Mouse (Mus musculus) CH12.LX (cell line): Measurements from ENCODE around the gene Sod3. TPM values are rescaled to one million over a fixed set of nuclear protein-coding genes. Genes with fewer than 3 reads are reported as not detected.
A peak's percentile ranks its signal among the peaks of the same experiment; 100 is the strongest.

ENCODE experiments used
- DNase-seq: peaks from one replicate; pipeline ENCODE4 v3.0.0-alpha.2; 2013; ENCODE audit errors: extremely low read depth
- H3K27ac ChIP-seq: 2 replicates; pipeline ENCODE4 v1.5.1; 2012; ENCODE audit warnings: low read depth, mild to moderate bottlenecking, control low read depth, moderate library complexity; ENCODE audit not compliant: insufficient read depth
- H3K27me3 ChIP-seq: replicated peaks from 2 replicates; pipeline ENCODE3; 2012; ENCODE audit warnings: inconsistent platforms
- H3K36me3 ChIP-seq, 2 experiments: replicated peaks in 1 of 2; 2 replicates each; pipeline versions ENCODE3 to v1.6.1; 2012; ENCODE audit warnings: inconsistent platforms in 1 of 2, low read length in 1 of 2, mild to moderate bottlenecking in 1 of 2, mixed read lengths in 1 of 2, moderate library complexity in 1 of 2; ENCODE audit not compliant: control insufficient read depth in 1 of 2, insufficient read depth in 1 of 2
- H3K4me1 ChIP-seq, 2 experiments: 2 replicates each; pipeline ENCODE4 v1.6.1; 2012; ENCODE audit warnings: inconsistent platforms in 1 of 2, moderate library complexity in 1 of 2; ENCODE audit not compliant: insufficient read depth in 2 of 2, control insufficient read depth in 1 of 2
- H3K4me2 ChIP-seq: 2 replicates; pipeline ENCODE4 v1.6.1; 2012; ENCODE audit warnings: low read depth, mild to moderate bottlenecking, control low read depth; ENCODE audit not compliant: poor library complexity, insufficient read depth, severe bottlenecking
- H3K4me3 ChIP-seq, 3 experiments: fragments of 150-350 bp in 1 of 3; sonication (generic) in 1 of 3; replicated peaks in 1 of 3; 2 replicates each; pipeline versions ENCODE3 to v1.5.1; 2011 to 2012; ENCODE audit warnings: low read depth in 2 of 3, low read length in 2 of 3, mild to moderate bottlenecking in 2 of 3, moderate library complexity in 2 of 3, control low read depth in 1 of 3, improper control_type of control experiment in 1 of 3, inconsistent platforms in 1 of 3, mixed read lengths in 1 of 3; ENCODE audit not compliant: poor library complexity in 1 of 3
- H3K79me2 ChIP-seq: replicated peaks from 2 replicates; pipeline ENCODE4 v1.6.1; 2012; ENCODE audit warnings: mild to moderate bottlenecking, moderate library complexity; ENCODE audit not compliant: control insufficient read depth, poor library complexity, insufficient read depth, severe bottlenecking; ENCODE audit errors: extremely low read depth
- H3K9ac ChIP-seq: 2 replicates; pipeline ENCODE4 v1.6.1; 2012; ENCODE audit warnings: low read depth, mild to moderate bottlenecking, control low read depth, moderate library complexity; ENCODE audit not compliant: insufficient read depth
- H3K9me3 ChIP-seq: replicated peaks from 2 replicates; pipeline ENCODE3; 2012; ENCODE audit warnings: low read length, inconsistent platforms, mixed read lengths
- CHD2 ChIP-seq: IDR thresholded peaks from 2 replicates; pipeline ENCODE4 v1.6.1; 2011; ENCODE audit warnings: low read length, improper control_type of control experiment
- CTCF ChIP-seq, 2 experiments: IDR thresholded peaks in 1 of 2; conservative IDR thresholded peaks in 1 of 2; 2 replicates each; pipeline ENCODE4 v1.5.1; 2011 to 2012; ENCODE audit warnings: low read depth in 2 of 2, low read length in 2 of 2, improper control_type of control experiment in 1 of 2, inconsistent platforms in 1 of 2, mild to moderate bottlenecking in 1 of 2, moderate library complexity in 1 of 2
- ELF1 ChIP-seq: IDR thresholded peaks from 2 replicates; pipeline ENCODE4 v1.6.1; 2014; ENCODE audit warnings: low read depth, mild to moderate bottlenecking, inconsistent platforms, low read length, improper control_type of control experiment
- EP300 ChIP-seq: IDR thresholded peaks from 2 replicates; pipeline ENCODE4 v1.6.1; 2011; ENCODE audit warnings: low read length, improper control_type of control experiment
- JUN ChIP-seq: IDR thresholded peaks from 2 replicates; pipeline ENCODE4 v1.6.1; 2011; ENCODE audit warnings: low read depth, mild to moderate bottlenecking, low read length, improper control_type of control experiment, moderate library complexity; ENCODE audit not compliant: insufficient read depth
- MAX ChIP-seq: IDR thresholded peaks from 2 replicates; pipeline ENCODE4 v1.6.1; 2011; ENCODE audit warnings: low read length, improper control_type of control experiment
- NRF1 ChIP-seq: IDR thresholded peaks from 2 replicates; pipeline ENCODE4 v1.6.1; 2014; ENCODE audit warnings: low read depth, mild to moderate bottlenecking, inconsistent platforms, low read length, improper control_type of control experiment, moderate library complexity
- PAX5 ChIP-seq: IDR thresholded peaks from 2 replicates; pipeline ENCODE4 v1.6.1; 2012; ENCODE audit warnings: low read length, inconsistent platforms, mixed read lengths
- POLR2AphosphoS2 ChIP-seq: IDR thresholded peaks from 2 replicates; pipeline ENCODE4 v1.6.1; 2011; ENCODE audit warnings: low read depth, low read length, improper control_type of control experiment
- SIN3A ChIP-seq: IDR thresholded peaks from 2 replicates; pipeline ENCODE4 v1.6.1; 2012; ENCODE audit warnings: low read length, improper control_type of control experiment, inconsistent platforms
- SMC3 ChIP-seq: IDR thresholded peaks from 2 replicates; pipeline ENCODE4 v1.6.1; 2011; ENCODE audit warnings: low read depth, low read length, improper control_type of control experiment
- TBP ChIP-seq: conservative IDR thresholded peaks from 2 replicates; pipeline ENCODE4 v1.6.1; 2011; ENCODE audit warnings: low read depth, low read length, improper control_type of control experiment
- TCF12 ChIP-seq: IDR thresholded peaks from 2 replicates; pipeline ENCODE4 v1.6.1; 2014; ENCODE audit warnings: low read depth, mild to moderate bottlenecking, inconsistent platforms, low read length, improper control_type of control experiment
- UBTF ChIP-seq: IDR thresholded peaks from 2 replicates; pipeline ENCODE4 v1.6.1; 2012; ENCODE audit warnings: low read depth, mild to moderate bottlenecking, inconsistent platforms, low read length, improper control_type of control experiment, moderate library complexity
- USF1 ChIP-seq: IDR thresholded peaks from 2 replicates; pipeline ENCODE4 v1.6.1; 2014; ENCODE audit warnings: low read depth, mild to moderate bottlenecking, inconsistent platforms, low read length, improper control_type of control experiment
- USF2 ChIP-seq: conservative IDR thresholded peaks from 2 replicates; pipeline ENCODE4 v1.6.1; 2011; ENCODE audit warnings: low read depth, low read length, improper control_type of control experiment
- ZNF384 ChIP-seq: IDR thresholded peaks from 2 replicates; pipeline ENCODE4 v1.6.1; 2012; ENCODE audit warnings: low read depth, low read length, improper control_type of control experiment, inconsistent platforms
- dilution Hi-C: fragments of 300-500 bp; cut with MboI; formaldehyde crosslinking; loops from 2 replicates; pipeline ENCODE4 v1.14.3; 2020; ENCODE audit warnings: low sequenced_read_pairs; ENCODE audit not compliant: extremely low pct_unique_long_range_greater_than_20kb, extremely low pct_ligation_motif_present
- in situ Hi-C: fragments of 300-500 bp; cut with MboI; formaldehyde crosslinking; loops from 3 replicates; pipeline ENCODE4 v1.14.3; 2019; ENCODE audit warnings: low sequenced_read_pairs, low pct_ligation_motif_present, low pct_unique_long_range_greater_than_20kb, mixed read lengths
- polyA plus RNA-seq: library from polyadenylated mRNA; unstranded; fragments of >175 nt; gene quantifications from 2 replicates; pipeline ENCODE4 v1.2.1, GENCODE M21; 2012; ENCODE audit warnings: low read depth; ENCODE audit not compliant: insufficient read length
- total RNA-seq, 2 experiments: library from RNA; depleted of rRNA; stranded (reverse); fragments of 300-350 nt in 1 of 2; fragments of >200 nt in 1 of 2; gene quantifications; 2 replicates each; pipeline ENCODE4 v1.2.3; 2012 to 2014

Gene Sod3
- total and polyA plus RNA-seq, 3 experiments = not detected

GRCm38 (mm10) chr5:52410197-52410596 lies 46.6 kb downstream of the Sod3 start:
- no peak overlapping the region for H3K27ac ChIP-seq
- dilution Hi-C loops (no loop called here), in situ Hi-C loops (no loop called here)
- H3K36me3 ChIP-seq = no peaks in the 10 kb centered on the region
- H3K4me3 ChIP-seq = no peak overlapping the region
- H3K9ac ChIP-seq = no peak overlapping the region
- H3K79me2 ChIP-seq = no peaks in the 10 kb centered on the region
- H3K9me3 ChIP-seq = peaks cover 4% of the 10 kb centered on the region
- H3K4me2 ChIP-seq = no peak overlapping the region
- H3K4me1 ChIP-seq = peaks cover 0 to 4% of the 10 kb centered on the region in 2 experiments; a peak in 1 of 4 replicates
- no peaks in the 10 kb centered on the region for H3K27me3 ChIP-seq
- DNase-seq = no peak
- TF ChIP-seq CHD2 (no peak), POLR2AphosphoS2 (no peak), SIN3A (no peak), MAX (no peak)

GRCm38 (mm10) chr5:52411567-52411966 lies 48.0 kb downstream of the Sod3 start:
- no peak for TF ChIP-seq SIN3A
- no peak for TF ChIP-seq CTCF (conservative IDR thresholded peaks at IDR 0.05 in 1 of 2, IDR thresholded peaks at IDR 0.05 in 1 of 2; ENCODE audit: low read depth in 2 of 2, low read length in 2 of 2)
- no peak for TF ChIP-seq USF2
- no peak for TF ChIP-seq ELF1
- TF ChIP-seq EP300 = no peak
- no peak for TF ChIP-seq SMC3
- TF ChIP-seq PAX5 = no peak
- TF ChIP-seq TBP = no peak
- TF ChIP-seq ZNF384 = no peak
- TF ChIP-seq USF1 = no peak
- no peak for TF ChIP-seq TCF12
- TF ChIP-seq JUN = no peak
- TF ChIP-seq NRF1 = no peak
- Histone ChIP-seq H3K9me3 (peaks cover 4% of the 10 kb centered on the region), H3K9ac (no peak overlapping the region), H3K27me3 (no peaks in the 10 kb centered on the region), H3K27ac (no peak overlapping the region), H3K4me3 (no peak overlapping the region), H3K4me2 (no peak overlapping the region), H3K4me1 (peaks cover 0 to 4% of the 10 kb centered on the region in 2 experiments; a peak in 1 of 4 replicates), H3K79me2 (no peaks in the 10 kb centered on the region), H3K36me3 (no peaks in the 10 kb centered on the region)
- dilution Hi-C loops (no loop called here), in situ Hi-C loops (no loop called here)
- peak; percentile 24 for DNase-seq

GRCm38 (mm10) chr5:52415193-52415592 lies 51.6 kb downstream of the Sod3 start:
- in situ Hi-C loops (no loop called here), dilution Hi-C loops (no loop called here)
- H3K9me3 ChIP-seq = peaks cover 4% of the 10 kb centered on the region
- H3K4me1 ChIP-seq = no peaks in the 10 kb centered on the region
- no peaks in the 10 kb centered on the region for H3K36me3 ChIP-seq
- H3K79me2 ChIP-seq = no peaks in the 10 kb centered on the region
- no peak overlapping the region for H3K4me3 ChIP-seq
- DNase-seq = no peak
- no peaks in the 10 kb centered on the region for H3K27me3 ChIP-seq
- no peak for TF ChIP-seq UBTF
- H3K9ac ChIP-seq = no peak overlapping the region
- H3K27ac ChIP-seq = no peak overlapping the region
- H3K4me2 ChIP-seq = no peak overlapping the region
